Mouse (Mus musculus): ENCODE data around the gene Nck2. TPM values are rescaled to one million over a fixed set of nuclear protein-coding genes. Genes with fewer than 3 reads are reported as not detected.

Gene Nck2
- polyA plus RNA-seq, 1 experiment from 2014 or later: 36.3 TPM

DNA sequence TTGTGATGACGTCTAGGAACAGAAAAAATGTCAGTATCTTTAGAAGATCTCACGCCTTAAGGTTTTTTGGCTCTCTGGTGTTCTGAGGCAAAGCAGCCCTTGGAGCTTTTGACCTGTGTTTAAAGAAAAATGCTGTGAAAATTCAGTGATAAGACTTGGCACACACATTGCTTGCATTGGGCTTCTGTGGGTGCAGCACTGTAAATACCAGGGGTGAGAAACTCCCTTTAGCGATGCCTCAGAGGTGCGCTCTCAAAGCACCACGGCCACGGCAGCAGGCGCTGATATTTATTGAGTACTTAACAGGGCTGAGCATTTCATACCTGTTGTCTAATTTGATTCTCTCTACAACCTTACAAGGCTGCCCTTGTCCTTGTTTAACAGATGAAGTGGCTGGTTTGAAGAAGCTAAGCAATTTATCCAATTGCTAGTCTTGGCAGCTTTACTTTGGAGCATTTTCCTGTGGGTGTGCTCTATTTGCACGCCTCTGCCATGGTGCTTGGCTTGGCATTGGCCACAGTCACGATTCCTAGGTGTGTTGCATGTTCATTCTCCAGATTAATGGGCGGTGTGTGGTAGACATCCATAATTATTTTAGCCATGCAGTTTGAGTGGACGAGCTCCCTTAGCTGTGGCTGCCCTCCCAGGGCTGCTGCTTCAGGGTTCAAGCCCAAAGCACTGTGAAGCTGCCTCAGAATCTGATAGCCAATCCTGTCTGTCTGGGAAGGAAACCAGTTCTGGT, 19.7 kb downstream of the Nck2 start:
- H3K4me2 ChIP-seq: no peak overlapping the region
- ATAC-seq: no peak
- H3K27me3 ChIP-seq: no peaks in the 10 kb centered on the region
- H3K9ac ChIP-seq: no peak overlapping the region
- H3K4me3 ChIP-seq: no peak overlapping the region
- H3K36me3 ChIP-seq (ENCODE audit: poor library complexity, severe bottlenecking): 0 out of 2 replicates have a peak, but pooled peaks cover 5% of the 10 kb centered on the region
- 87% methylated on average over 11 of the region's 11 CpGs for WGBS
- no peaks in the 10 kb centered on the region for H3K9me3 ChIP-seq (replicated peaks)
- peaks cover 35% of the 10 kb centered on the region for H3K4me1 ChIP-seq
- no peak overlapping the region for H3K27ac ChIP-seq

DNA sequence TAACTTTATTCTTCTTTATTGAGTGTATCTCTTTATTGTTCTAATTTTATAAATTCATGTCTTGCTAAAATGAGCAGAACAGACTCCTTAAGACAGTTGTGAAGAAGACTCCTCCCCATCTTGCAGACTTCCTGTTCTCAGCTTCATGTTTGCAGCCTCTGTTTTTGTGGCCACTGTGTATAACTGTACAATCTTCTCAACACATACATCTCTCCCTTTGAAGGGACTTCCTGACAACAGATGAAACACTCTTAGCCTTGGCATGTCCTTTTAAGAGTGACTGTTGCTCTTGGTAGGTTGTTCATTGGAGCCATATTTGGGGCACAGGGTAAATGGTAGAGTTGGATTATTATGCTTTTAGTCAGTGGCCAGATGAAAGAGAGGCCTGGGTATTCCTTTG, 20.6 kb downstream of the Nck2 start:
- Histone ChIP-seq H3K4me2 (no peak overlapping the region), H3K4me1 (peaks cover 28% of the 10 kb centered on the region), H3K27ac (no peak overlapping the region)

DNA sequence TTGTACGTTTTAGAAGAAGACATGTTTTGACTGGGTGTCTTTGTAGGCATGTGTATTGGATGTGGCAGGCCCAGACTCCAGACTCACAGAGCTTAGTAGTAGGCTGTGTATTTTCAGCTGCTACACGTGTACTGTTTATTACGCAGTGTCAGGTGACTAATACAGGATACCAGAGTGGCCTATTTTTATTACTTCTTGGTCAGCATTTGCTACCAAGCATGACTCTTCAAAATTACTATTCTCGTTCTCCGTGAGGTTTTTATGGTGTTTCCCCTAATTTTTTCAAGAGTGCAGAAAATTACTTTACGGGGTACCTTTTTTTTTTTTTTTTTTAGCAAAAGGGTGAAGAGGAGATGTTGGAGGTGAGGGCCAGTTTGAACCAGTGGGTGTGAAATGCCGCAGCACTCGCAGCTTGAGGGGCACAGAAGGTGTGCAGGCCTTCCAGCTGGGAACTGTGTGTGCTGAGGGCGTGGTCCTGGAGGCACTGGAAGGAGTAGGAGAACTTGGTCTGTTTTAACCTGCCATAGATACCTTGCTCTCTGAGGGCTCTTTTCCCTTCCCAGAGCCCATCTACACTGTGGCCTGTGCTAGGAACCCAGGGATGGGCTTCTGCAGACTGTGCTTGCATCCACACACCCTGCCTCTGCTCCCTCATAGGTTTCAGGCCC, 21.7 kb downstream of the Nck2 start:
- no peak overlapping the region for H3K9ac ChIP-seq
- no peaks in the 10 kb centered on the region for H3K9me3 ChIP-seq (replicated peaks)
- H3K4me1 ChIP-seq: peaks cover 31% of the 10 kb centered on the region
- H3K36me3 ChIP-seq (ENCODE audit: poor library complexity, severe bottlenecking): 0 out of 2 replicates have a peak, but pooled peaks cover 3% of the 10 kb centered on the region
- H3K4me3 ChIP-seq: no peak overlapping the region
- no peak overlapping the region for H3K4me2 ChIP-seq
- ATAC-seq: no peak
- no peak overlapping the region for H3K27ac ChIP-seq
- WGBS: 88% methylated on average over 9 of the region's 9 CpGs
- no peaks in the 10 kb centered on the region for H3K27me3 ChIP-seq

More for the DNA sequence above, 20.6 kb downstream of the Nck2 start:
- Histone ChIP-seq H3K27me3 (no peaks in the 10 kb centered on the region), H3K36me3 (ENCODE audit: poor library complexity, severe bottlenecking) (0 out of 2 replicates have a peak, but pooled peaks cover 5% of the 10 kb centered on the region), H3K4me3 (no peak overlapping the region), H3K9ac (no peak overlapping the region), H3K9me3 (replicated peaks) (no peaks in the 10 kb centered on the region)
- no peak for ATAC-seq

DNA sequence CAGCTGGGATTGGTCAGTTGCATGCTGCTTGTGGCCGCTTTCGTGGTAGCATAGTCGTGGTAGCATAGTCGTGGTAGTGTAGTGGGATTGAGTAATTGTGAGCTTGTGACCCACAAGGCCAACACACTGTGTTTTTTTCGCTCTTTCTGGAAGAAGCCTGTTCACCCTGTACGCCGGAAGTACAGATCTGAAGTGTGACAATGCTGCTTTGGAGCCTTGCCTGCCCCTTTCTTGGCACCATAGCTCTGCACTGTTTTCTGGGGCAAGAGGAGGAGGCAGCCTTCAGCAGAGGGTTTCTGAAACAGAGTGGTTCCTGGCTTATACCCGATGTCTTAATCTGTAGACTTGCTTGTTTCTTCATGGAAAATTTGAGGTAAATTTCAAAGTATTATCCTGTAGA, 23.3 kb downstream of the Nck2 start:
- no peak overlapping the region for H3K4me3 ChIP-seq
- no peaks in the 10 kb centered on the region for H3K27me3 ChIP-seq
- ATAC-seq: no peak
- 88% methylated on average over 8 of the region's 8 CpGs for WGBS
- no peak overlapping the region for H3K9ac ChIP-seq
- H3K36me3 ChIP-seq (ENCODE audit: poor library complexity, severe bottlenecking): no peaks in the 10 kb centered on the region
- peak overlapping the region; percentile 10; the same call in 1 of the 2 replicates for H3K27ac ChIP-seq
- H3K9me3 ChIP-seq (replicated peaks): no peaks in the 10 kb centered on the region
- H3K4me2 ChIP-seq: no peak overlapping the region
- H3K4me1 ChIP-seq: peaks cover 33% of the 10 kb centered on the region

DNA sequence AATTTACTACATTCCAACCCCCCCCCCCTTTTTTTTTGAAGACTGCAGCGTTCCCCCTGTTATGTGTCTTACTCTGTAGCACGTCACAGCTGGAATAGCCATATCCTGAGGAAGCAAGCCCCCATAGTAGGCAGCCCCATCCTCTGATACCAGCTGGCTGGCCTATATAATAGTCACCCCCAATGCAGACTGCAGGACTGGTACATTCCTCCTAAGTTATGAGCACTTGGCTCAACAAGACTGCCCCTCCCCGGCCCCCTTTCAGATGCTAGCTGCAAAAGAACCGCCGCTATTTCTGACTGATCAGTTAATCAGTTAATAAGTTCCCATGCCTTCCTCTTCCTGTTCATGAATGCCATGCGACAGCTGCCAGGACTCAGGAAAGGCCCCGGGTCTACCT, 23.8 kb downstream of the Nck2 start:
- no peak overlapping the region for H3K4me3 ChIP-seq
- no peak overlapping the region for H3K9ac ChIP-seq
- H3K4me2 ChIP-seq: no peak overlapping the region
- H3K4me1 ChIP-seq: peaks cover 36% of the 10 kb centered on the region
- no peaks in the 10 kb centered on the region for H3K9me3 ChIP-seq (replicated peaks)
- H3K27ac ChIP-seq: no peak overlapping the region
- 92% methylated on average over 7 of the region's 7 CpGs for WGBS
- no peak for ATAC-seq
- H3K36me3 ChIP-seq (ENCODE audit: poor library complexity, severe bottlenecking): no peaks in the 10 kb centered on the region
- H3K27me3 ChIP-seq: no peaks in the 10 kb centered on the region

DNA sequence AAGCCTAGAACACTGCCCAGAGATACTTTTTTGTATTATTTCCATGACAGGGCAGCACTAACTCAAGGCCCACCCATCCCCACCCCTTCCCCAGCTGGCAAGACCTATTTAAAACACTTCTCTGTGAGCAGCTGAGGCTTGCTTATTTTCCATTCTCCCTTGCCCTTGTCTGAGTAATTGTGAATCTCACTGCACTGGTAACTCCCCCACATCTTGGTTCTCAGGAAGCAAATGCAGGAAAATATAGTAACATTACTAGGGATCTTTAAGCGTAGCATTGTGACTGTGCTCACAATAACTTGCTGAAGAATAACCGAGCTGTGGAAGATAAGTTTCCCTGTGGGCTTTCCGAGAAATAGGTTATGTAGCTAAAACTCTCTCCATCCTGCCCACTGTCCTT, 24.6 kb downstream of the Nck2 start:
- Histone ChIP-seq H3K4me3 (no peak overlapping the region), H3K9me3 (replicated peaks) (no peaks in the 10 kb centered on the region), H3K36me3 (ENCODE audit: poor library complexity, severe bottlenecking) (no peaks in the 10 kb centered on the region), H3K4me1 (peaks cover 39% of the 10 kb centered on the region), H3K9ac (no peak overlapping the region), H3K4me2 (no peak overlapping the region), H3K27ac (no peak overlapping the region), H3K27me3 (no peaks in the 10 kb centered on the region)
- WGBS: 93% methylated on average over 3 of the region's 3 CpGs
- no peak for ATAC-seq

DNA sequence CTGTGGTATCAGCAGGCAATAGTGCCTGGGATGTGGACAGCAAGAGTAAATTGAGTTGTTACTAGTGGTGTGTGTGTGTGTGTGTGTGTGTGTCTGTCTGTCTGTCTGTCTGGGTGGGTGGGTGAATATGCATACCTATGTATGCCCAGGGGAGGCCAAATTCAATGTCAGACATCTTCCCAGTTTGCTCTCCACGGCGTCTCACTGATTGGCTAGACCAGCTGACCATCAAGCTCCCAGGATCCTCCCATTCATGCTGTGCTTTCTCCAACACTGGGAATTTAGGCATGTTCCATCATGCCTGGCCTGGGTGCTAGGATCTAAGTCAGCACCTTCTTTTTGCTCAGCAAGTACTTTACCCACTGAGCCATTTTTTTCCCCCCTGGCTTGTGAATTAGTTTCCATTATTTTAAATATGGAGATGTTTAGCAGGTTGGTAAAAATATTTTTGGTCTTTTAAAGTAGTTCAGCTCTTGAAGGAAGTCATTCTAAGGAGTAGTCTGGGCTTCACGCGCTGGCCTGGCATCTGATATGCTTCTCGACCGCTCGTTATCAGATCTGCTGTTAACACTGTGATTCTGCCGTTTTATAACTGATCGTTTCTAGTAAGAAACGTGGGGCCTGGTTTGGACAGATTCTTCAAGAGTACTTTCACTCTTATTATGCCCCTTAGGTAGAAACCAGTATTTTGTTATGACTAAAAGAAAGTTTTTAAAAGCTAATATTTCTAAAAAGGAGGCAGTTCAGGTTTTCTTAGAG, 26.2 kb downstream of the Nck2 start:
- no peak overlapping the region for H3K27ac ChIP-seq
- no peak overlapping the region for H3K4me2 ChIP-seq
- no peak overlapping the region for H3K4me3 ChIP-seq
- 86% methylated on average over 10 of the region's 10 CpGs for WGBS
- H3K4me1 ChIP-seq: peaks cover 48% of the 10 kb centered on the region
- no peaks in the 10 kb centered on the region for H3K9me3 ChIP-seq (replicated peaks)
- H3K9ac ChIP-seq: no peak overlapping the region
- no peaks in the 10 kb centered on the region for H3K27me3 ChIP-seq
- no peak for ATAC-seq
- H3K36me3 ChIP-seq (ENCODE audit: poor library complexity, severe bottlenecking): no peaks in the 10 kb centered on the region

DNA sequence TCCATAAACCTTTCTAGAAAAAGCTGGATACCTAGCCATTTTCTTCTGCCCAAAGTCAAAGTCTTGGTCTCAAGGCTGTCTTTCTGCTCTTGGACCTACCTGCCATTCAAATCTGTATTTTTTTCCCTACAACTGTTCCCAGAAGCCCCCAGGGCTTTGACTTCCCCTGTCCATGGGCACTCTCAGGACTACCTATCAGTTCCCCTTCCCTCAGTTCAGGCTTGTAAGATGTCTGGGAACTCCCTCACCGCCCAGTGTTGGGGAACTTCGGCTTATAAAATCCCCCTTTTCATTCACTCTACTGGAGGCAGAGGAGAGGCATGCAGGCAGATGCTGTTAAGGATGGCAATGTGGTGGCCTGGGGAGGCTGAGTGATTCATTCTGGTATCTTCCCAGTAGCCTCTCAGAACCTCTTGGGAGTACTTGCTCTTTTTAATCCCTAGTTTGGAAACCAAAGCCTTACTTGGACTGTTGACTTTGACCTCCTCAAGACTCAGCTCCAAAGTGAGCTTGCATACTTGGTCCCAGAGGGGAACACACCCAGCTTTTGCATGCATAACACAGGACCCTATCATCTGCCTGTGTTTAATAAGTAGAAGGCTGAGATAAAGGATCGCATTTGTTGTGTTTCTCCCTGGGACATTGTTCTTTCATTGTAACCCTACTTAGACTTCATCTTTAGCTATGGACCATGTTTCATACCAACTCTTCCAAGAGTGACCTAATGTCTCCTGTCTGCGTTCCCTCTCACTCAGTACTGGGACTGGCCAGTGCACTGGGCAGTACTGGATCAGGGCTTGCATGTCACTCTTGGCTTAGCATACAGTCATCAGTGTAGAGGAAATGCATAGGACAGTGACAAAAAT, 27.0 kb downstream of the Nck2 start:
- Histone ChIP-seq H3K27me3 (no peaks in the 10 kb centered on the region), H3K9me3 (replicated peaks) (no peaks in the 10 kb centered on the region), H3K4me1 (peaks cover 48% of the 10 kb centered on the region), H3K27ac (no peak overlapping the region), H3K4me3 (no peak overlapping the region), H3K4me2 (no peak overlapping the region), H3K9ac (no peak overlapping the region), H3K36me3 (ENCODE audit: poor library complexity, severe bottlenecking) (no peaks in the 10 kb centered on the region)
- no peak for ATAC-seq
- 88% methylated on average over 4 of the region's 4 CpGs for WGBS

DNA sequence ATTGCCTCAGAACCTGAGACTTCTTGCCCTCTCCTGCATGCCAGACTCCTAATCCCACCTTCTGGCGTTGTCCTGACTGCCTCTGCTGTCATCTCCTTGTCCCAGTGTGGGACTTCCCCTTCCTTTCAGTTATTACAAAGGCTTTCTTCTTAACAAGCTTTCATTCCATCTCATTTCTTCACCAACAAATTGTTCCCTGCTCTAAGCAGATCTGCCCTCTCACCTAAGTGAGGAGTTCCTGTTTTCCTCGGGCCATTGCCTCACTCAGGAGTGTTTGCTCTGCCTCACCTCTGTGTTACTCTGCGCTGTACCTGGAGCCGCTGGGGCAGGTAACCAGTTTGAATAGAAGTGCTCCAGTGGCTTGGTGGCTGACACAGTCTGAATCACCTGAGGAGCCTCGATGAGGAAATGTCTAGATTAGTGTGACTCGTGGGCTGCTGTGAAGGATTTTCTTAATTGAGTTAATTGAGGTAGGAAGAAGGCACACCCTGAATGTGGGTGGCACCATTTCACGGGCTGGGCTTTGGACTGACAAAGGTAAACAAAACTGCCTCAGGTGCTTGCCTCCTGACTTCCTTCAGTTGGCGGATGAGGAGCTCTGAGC, 27.8 kb downstream of the Nck2 start:
- peaks cover 46% of the 10 kb centered on the region for H3K4me1 ChIP-seq
- H3K27ac ChIP-seq: no peak overlapping the region
- no peak overlapping the region for H3K9ac ChIP-seq
- no peak overlapping the region for H3K4me3 ChIP-seq
- ATAC-seq: no peak
- H3K9me3 ChIP-seq (replicated peaks): no peaks in the 10 kb centered on the region
- no peaks in the 10 kb centered on the region for H3K27me3 ChIP-seq
- no peak overlapping the region for H3K4me2 ChIP-seq
- WGBS: 76% methylated on average over 8 of the region's 8 CpGs
- H3K36me3 ChIP-seq (ENCODE audit: poor library complexity, severe bottlenecking): no peaks in the 10 kb centered on the region

DNA sequence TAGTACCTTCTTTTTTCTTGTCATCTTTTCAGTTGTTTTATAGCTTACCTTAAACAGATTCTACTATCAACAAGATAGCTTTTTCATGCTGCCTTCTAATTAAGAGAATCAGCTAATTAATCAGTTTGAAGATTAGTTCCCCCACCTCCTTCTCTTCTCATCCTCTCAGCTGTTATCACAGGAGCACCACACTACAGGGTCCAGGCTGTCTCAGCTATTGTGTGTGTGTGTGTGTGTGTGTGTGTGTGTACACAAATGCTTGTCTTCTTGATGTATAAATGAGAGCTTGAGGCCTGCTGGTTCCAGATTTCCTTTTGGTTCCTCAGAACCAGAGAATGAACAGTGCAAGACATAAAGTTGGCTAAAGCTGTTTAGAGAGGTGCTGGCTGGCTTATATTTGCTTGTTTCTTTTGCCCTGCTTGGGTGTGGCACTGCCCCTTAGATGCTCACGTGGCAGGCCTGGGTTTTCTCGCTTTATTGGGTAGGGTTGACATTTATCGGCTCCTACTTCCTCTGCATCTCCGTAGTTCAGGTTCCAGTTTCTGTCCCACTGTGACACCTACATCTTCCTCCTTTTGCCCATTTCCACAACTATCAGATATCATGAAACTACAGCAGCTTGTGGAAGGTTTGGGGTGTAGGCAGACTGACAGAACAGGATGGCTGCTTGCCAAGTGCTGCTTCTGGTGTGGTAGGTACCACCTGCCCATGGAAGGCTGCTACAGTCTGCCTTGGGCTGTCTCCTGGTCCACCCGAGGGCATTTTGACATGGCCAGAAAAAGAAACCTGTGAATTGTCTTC, 29.6 kb downstream of the Nck2 start:
- H3K4me1 ChIP-seq: peaks cover 38% of the 10 kb centered on the region
- WGBS: 89% methylated on average over 5 of the region's 5 CpGs
- H3K27ac ChIP-seq: peak overlapping the region; percentile 68
- no peak overlapping the region for H3K4me3 ChIP-seq
- H3K36me3 ChIP-seq (ENCODE audit: poor library complexity, severe bottlenecking): no peaks in the 10 kb centered on the region
- H3K9ac ChIP-seq: no peak overlapping the region
- peak; percentile 19; the same call in 1 of the 2 replicates for ATAC-seq
- H3K27me3 ChIP-seq: no peaks in the 10 kb centered on the region
- no peaks in the 10 kb centered on the region for H3K9me3 ChIP-seq (replicated peaks)
- no peak overlapping the region for H3K4me2 ChIP-seq
